Mouse (Mus musculus): ENCODE results near the gene Ralgps1. TPM values are rescaled to one million over a fixed set of nuclear protein-coding genes. Genes with fewer than 3 reads are reported as not detected.
A peak's percentile ranks its signal among the peaks of the same experiment; 100 is the strongest.

The Ralgps1 gene
- total RNA-seq, 1 experiment from 2014 or later = 1.9 TPM

DNA sequence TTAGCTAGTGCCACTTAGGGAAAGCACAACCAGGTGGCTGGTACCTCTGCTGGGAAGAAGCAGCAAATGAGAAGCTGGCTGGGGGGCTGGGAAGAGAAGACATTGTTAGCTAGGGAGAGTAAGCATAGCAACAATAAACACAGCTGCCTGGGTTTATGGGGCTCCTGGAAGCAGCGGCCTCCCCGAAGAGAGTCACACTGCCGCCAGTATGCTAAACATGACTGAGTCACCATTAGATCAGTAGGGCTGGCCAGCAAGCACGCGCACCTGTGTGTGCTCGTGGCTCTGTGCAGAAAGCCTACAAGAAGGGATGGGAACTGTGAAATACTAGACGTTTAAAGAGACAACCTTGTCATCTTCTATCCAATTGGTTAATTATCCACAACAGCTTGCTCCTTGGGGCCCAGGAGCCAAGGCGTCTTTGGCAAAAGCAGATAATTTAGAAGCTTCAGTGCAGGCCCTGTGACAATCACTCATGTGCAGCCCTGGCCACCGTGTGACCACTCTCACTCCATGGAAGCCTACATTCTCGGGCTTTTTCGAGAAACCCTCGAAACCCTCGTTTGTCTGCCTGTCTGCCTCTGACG lies 165.3 kb downstream of the Ralgps1 start:
- no peak for ATAC-seq (replicated peaks; ENCODE audit: insufficient number of reproducible peaks, low FRiP score, low TSS enrichment, poor library complexity, severe bottlenecking)

DNA sequence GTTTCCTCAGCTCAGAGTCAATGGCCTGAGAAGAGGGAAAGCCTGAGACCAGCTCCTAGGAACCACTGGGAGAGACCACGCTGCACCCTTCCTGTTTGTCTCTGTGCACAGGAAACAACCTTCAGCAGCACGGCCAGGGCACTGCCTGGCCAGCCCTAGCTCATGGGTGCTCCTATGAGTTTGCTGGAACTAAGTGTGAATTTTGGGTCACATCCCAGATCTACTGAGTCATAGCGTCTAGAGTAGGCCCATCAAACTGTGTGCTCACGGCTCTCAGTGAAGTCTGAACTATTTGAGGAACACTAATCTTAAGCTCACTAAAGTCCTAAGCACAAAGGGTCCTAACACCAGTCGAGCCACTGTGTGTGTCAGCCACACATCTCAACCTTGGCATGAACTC lies 166.3 kb downstream of the Ralgps1 start:
- no peak for ATAC-seq (replicated peaks; ENCODE audit: insufficient number of reproducible peaks, low FRiP score, low TSS enrichment, poor library complexity, severe bottlenecking)

DNA sequence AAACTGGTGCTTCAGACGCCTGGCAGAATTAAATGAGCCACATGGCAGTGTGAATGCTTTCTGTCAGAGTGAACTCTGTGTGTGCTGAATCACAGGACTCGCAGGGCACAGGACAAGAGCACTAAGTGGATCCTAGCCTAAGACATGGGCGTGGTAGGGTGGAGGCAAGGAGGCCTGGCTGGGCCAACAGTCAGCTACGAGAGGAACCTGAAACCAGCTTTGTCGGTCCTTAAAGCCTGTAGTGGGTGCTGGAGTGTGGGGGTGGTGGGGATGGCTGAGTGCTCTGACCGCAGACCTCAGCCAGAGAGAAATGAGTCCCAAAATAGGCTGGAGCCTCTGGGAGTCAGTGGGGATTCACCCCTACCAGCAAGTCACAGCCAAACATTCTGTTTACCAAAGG lies 168.0 kb downstream of the Ralgps1 start:
- ATAC-seq (replicated peaks; ENCODE audit: insufficient number of reproducible peaks, low FRiP score, low TSS enrichment, poor library complexity, severe bottlenecking) = peak; percentile 60

DNA sequence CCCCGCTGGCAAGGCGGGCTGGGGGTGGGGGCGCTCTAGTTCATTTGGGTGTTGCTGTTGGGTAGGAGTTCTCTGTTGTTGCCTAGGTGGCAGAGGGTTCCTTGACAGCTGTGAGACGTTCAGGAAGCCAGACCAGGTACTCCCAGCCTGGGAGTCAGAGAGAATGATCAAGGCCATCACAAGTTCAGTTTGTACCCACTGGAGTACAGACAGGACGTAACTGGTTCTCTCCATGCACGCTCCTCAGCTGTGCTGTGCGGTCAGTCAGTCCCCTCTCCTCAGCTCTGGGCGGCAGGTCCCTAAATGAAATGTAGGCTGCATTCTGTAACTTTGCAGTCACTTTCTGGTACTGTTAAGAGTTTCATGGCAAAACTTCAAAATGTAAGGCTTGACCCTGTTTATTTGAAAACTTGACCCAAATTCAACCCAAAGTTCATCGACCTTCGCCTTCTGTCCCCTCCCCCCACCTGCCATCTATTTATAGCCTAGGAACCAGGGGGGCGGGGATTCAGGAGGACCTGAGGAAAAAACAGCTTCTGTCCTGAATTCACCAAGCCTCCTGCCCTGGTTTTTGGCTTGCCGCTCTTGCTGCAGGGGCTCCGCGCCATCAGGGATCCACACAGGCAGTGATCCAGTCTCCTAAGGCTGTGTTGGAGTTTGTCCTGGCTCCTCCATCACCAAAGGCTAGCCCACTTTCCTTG lies 170.8 kb downstream of the Ralgps1 start:
- no peak for ATAC-seq (replicated peaks; ENCODE audit: insufficient number of reproducible peaks, low FRiP score, low TSS enrichment, poor library complexity, severe bottlenecking)

DNA sequence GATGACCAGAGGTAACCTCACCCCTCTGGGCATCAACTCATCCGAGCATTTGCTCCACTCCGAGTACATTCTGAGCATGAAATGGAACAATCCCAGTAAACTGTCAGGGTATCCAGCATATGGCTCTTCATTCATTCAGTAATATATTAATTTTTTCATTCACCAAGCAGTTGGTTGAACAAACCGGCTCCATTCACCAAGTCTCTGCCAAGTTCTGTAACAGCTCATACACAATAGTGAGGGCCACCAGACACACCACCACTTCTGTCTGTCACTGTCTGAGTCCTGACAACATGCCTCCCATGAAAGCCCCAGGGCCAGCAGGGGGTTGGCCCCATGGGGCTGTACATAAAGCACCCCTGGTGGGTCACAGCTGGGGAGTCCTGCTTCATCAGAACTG lies 181.3 kb downstream of the Ralgps1 start:
- ATAC-seq (replicated peaks; ENCODE audit: insufficient number of reproducible peaks, low FRiP score, low TSS enrichment, poor library complexity, severe bottlenecking) = no peak

DNA sequence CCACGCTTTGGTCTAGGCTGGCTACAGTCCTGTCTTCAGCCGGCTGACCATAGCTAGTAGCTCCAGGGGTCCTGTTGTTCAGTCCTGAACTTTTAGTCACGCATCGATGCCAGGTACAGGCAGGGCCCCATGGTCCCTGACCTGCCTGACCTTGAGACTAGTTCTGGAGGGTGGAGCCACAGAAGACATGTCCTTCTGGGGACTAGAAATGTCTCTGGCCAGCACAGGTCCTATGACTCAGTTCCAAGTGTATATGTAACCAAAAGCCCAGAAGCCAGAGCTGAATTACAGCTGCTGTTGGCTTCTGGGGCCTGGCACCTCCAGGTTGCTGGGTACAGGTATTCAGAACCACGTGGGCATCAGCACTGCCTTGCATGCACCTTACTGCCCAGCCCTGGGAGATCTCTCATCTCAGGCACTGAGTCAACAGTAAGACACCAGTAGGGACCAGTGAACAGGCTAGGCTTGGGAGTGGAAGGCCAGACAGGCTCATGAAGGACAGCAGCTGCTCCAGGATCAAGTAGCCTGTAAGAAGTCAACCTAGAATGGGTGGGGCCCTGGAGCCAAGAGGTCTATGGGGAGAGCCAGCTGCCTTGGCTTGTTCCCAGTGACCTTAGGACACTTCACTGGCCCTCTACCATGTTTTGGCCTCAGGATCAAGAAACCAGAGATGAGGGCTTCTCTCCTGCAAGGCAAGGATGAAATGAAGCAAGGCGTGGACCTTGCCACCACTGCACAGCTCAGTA lies 182.2 kb downstream of the Ralgps1 start:
- no peak for ATAC-seq (replicated peaks; ENCODE audit: insufficient number of reproducible peaks, low FRiP score, low TSS enrichment, poor library complexity, severe bottlenecking)

DNA sequence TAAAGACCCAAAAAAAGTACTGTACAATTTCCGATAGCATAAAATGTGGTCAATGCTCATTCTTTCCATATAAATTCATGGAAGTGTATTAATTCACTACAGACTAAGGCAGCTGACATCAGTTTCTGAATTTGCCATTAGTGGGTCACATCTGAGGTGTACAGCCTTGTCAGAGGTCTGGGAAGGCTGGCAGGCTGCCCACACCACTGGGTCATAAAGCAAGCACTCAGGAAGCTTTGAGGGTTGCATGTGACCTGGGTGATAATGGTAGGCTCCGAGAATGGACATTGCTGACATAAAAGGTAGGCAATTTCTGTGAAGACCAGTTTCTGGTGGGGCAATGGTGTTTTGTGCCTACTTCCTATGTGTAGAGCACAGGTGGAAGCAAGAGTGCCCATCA lies 183.4 kb downstream of the Ralgps1 start:
- no peak for ATAC-seq (replicated peaks; ENCODE audit: insufficient number of reproducible peaks, low FRiP score, low TSS enrichment, poor library complexity, severe bottlenecking)

DNA sequence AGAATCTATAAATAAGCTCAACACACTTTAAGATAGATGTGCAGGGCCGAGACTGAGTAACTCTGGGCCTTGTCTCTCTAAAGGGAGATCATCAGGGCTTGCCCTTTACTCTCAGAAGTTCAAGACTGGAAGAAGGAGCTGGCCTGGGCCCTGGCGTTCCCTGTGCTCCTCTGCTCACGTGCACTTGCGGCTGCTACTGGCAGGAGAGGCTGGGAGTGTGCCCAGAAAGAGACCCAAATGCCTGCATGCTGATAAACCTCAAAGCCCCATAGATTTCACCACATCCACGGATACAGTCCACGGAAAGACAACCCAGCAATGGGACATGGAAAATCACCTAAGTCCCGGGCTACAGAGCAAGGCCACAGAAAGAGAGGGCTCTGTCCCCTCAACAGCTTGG lies 184.8 kb downstream of the Ralgps1 start:
- no peak for ATAC-seq (replicated peaks; ENCODE audit: insufficient number of reproducible peaks, low FRiP score, low TSS enrichment, poor library complexity, severe bottlenecking)

DNA sequence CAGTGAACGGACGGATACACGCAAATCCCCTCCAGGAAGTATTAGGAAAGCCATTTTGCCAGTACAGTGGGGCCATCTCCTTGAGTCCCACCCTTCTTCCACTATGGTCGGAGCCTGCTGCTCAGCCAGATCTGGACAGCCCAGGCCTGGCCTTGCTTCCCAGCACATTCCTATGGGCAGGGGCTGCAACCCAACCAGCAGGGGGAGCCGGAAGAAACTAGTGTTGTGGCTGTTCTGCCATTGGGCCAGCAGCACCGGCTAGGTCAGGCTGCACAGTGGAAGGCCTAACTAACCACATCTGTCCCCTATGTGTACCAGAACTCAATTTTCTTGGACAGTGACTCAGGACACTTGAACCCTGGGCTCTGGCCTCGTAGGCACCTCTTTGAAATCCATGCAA lies 186.0 kb downstream of the Ralgps1 start:
- ATAC-seq (replicated peaks; ENCODE audit: insufficient number of reproducible peaks, low FRiP score, low TSS enrichment, poor library complexity, severe bottlenecking) = no peak

DNA sequence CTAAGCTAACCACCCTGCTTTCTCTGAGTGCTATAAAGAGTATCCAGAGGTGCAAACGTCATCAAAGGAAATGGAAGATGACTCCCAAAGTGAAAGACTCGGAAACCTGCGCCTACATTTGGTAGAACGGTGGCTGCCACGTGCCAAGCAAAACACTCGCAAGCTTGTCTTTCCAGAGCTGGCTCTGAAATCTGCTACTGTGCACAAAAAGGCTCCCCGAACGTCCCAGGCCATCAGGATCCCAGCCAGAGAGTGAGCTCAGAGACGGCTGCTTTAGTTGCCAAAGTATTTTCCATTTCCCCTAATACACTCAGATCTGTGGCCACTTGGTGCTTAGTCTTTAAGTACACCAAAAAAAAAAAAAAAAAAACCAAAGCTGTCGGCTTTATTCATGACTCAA lies 186.6 kb downstream of the Ralgps1 start:
- ATAC-seq (replicated peaks; ENCODE audit: insufficient number of reproducible peaks, low FRiP score, low TSS enrichment, poor library complexity, severe bottlenecking) = no peak

DNA sequence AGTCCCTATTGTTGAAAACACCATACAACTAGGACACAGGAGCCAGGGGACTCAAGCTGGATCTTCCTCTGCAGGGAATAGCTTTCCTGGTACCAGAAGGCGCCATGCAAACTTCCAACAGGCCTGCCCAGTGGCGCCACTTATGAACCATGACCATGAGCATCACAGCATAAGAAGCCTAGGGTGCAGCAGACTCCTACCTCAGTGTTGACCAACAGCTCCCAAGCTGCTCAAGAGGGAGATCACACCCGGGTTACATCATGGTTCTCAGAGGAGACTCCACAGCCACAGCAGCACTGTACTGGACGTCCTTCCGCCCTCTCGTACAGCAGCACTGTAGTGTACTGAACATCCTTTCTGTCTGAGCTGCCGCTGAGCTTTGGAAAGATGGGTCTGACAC lies 188.0 kb downstream of the Ralgps1 start:
- ATAC-seq (replicated peaks; ENCODE audit: insufficient number of reproducible peaks, low FRiP score, low TSS enrichment, poor library complexity, severe bottlenecking) = no peak

DNA sequence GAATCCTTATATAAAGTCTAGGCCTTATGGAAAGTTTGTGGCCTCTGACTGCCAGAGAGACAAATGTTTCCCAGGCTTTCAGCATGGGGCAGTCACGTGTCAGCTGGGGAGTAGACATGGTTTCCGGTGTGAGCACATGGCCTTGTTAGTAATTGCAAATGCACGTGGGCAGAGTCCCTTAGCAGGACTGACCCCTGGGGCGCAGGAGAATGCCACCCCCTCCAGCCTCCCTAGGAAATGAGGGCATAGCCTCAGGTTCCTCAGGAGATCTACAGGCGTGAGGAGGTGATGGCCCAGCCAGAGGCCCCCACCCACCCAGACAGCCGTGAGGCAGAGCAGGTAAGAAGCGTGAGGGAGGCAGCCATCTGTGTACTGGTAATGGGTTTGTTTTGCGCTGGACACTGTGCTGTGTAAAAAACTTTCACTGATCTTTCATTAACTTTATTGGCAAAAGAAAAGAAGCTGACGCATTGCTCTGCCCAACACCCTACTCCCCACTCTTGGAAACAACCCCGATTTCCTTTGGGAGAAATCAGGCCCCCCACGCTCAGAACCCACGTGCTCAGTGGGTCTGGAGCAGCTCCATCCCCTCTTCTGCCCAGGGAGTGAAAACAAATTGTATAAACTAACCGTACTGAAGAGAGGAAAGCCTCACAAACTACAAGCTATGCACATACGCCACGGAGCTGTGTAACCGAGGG lies 191.2 kb downstream of the Ralgps1 start:
- ATAC-seq (replicated peaks; ENCODE audit: insufficient number of reproducible peaks, low FRiP score, low TSS enrichment, poor library complexity, severe bottlenecking) = no peak

DNA sequence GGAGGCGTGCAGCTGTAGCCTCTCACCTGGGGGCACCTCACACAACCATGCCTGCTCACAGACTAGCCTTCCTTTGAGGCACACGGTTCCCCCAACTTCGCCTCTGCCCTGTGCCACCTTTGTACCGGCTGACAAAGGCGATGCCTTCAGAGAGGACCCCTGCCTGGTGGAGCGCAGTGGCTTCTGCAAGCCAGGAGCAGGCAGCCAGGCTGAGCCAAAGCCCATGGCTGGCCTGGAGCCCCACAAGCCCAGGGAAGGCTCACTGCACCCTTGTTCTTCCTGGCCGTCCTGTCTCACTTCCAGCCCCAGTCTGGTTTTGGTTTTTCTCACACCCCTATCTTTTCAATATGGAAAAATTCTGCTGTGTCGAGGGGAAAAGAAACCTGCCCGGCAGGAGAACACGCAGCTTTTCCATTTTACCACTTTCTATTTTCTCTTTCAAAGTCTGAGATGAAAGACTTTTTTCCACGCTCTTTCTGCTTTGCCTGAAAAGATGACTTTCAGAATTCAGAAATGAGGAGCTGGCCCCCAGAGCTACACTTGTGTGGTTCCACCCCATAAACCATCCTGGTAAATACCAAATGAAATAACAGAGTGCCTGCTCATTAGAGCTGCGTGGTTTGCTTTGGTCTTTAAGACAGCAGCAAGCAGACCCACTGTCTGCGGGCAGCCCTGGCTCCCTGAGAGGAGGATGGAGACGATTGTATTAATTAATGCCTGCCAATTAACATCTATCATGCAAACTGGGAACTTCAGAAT lies 191.9 kb downstream of the Ralgps1 start:
- no peak for ATAC-seq (replicated peaks; ENCODE audit: insufficient number of reproducible peaks, low FRiP score, low TSS enrichment, poor library complexity, severe bottlenecking)

DNA sequence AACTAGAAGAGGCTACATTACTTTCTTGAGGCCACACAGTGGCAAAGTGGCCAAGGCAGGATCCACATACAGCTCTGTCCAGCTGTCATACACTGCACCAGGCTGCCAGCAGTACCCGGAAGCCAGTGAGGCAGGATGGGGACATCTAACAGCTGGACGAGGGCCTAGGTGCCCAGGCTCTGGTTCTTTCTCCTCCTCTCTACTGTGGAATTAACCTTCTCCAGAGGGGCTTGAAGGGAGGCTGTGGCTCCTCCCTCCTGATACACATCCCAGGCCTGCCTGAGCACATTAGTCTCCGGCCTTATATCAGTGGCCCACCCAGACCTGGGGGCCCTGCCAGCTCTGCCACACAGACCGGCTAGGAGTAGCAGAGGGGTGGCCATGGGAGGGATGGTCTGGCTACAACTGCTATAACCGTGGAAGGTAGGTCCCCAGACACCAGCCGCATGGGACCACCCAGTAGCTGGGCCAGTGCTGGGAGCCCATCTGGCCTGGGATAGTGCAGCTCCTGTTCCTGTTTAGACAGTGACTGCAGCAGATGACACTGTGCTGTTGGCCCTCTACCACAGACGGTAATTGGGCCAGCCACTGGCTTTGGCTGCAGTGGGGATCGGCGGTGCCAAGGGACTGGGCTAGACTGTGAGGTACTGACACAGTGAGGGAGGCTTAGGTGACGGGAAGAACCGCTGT lies 192.9 kb downstream of the Ralgps1 start:
- no peak; the same call in 1 of the 2 replicates for ATAC-seq (replicated peaks; ENCODE audit: insufficient number of reproducible peaks, low FRiP score, low TSS enrichment, poor library complexity, severe bottlenecking)

DNA sequence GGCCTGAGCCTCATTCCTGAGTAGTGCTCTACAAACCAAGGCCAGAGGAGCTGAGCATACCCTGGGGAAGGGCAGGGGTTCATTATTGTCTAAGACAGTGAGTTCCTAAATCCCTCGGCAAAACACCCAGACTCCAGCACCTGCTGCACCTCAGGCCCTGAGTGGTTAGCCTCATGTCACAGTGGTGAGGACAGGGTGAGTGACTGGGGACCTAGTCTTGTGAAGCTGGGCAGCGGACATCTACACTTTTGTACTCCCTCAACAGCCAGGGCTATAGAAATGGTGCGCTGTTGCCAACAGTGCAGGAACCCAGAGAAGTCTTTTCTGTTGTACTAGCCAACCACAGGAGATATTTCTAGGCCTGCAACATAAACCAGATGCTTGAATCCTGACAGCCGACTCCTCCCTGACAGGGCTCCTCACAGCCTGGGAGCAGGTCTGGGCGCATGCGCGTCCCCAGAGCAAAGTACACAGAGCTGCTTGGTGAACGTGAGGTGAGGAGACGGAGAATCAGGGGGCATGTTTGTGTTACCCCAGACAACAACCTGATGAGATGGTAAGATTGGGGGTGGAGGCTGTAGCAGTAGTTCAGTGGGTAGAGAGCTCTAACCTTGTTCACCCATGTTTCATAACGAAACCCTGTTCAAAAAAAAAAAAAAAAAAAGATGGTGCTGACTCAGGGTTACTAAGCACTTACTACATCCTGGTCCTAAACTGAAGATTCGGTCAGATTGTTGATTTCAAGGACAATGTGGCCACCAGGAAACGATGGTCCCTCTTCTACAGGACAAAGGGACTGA lies 193.6 kb downstream of the Ralgps1 start:
- no peak for ATAC-seq (replicated peaks; ENCODE audit: insufficient number of reproducible peaks, low FRiP score, low TSS enrichment, poor library complexity, severe bottlenecking)

DNA sequence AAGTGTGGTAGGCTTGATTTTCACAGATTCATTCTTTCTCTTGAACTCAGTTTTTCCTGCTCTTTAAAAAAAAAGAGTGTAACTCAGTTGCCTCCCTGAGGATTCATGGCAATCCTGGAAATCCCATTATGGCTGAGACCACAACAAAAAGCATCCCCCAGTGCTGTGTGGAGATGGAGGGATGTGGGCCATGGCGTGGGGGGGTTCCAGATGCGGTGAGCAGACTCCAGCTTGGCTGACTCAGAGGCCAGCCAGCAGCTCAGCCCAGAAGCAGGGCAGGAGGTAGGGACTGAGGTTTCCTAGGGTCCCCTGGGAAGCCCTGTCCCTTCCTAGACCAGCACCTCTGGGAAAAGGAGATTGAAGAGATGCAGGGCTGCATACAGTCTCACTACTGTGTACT lies 194.4 kb downstream of the Ralgps1 start:
- ATAC-seq (replicated peaks; ENCODE audit: insufficient number of reproducible peaks, low FRiP score, low TSS enrichment, poor library complexity, severe bottlenecking) = no peak

DNA sequence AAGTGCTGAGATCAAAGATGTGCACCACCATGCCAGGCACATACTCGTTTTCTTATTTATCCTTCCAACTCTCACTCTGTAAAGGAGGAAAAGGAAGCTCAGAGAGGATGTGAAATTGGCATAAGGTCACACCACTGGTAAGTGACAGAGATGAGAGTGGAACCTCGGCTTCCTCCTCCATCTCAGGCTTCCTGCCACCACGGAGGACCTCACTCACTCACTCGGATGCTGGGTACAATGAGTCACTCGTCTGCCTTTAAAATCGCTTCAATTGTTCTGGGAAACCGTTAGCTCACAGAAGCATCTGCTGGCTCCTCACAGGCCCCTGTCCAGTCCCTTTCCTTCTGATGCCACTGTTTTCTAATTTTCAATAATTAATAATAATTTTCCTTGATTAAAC lies 194.8 kb downstream of the Ralgps1 start:
- peak; percentile 60; the same call in 1 of the 2 replicates for ATAC-seq (replicated peaks; ENCODE audit: insufficient number of reproducible peaks, low FRiP score, low TSS enrichment, poor library complexity, severe bottlenecking)

DNA sequence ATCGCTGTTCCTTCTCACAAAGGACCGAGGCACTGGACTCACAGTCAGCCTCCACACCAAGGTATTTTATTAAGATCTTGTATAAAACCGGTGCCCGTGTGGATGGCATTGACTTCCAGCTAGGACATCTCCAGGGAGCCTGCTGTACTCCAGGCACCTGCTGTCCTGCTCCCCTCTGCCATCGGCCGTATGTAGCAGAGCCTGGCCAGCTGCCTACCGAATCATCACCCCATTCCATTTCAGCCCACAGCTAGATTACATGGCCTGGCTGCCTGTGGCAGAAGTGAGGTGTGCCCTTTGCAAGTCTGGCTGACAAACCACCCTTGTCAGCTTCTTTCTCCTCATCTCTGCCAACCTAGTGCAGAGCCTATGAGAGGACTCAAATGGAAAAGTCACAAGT lies 197.6 kb downstream of the Ralgps1 start:
- ATAC-seq (replicated peaks; ENCODE audit: insufficient number of reproducible peaks, low FRiP score, low TSS enrichment, poor library complexity, severe bottlenecking) = no peak
